Mouse (Mus musculus) limb, embryonic 12.5 days (tissue): ENCODE results near the gene Sv2b. TPM values are rescaled to one million over a fixed set of nuclear protein-coding genes. Genes with fewer than 3 reads are reported as not detected.

Experiments used
- ATAC-seq: fragments of 200-750 bp; cut with Nextera tagmentation; 2 replicates; pipeline ENCODE4 v1.8.0; 2017; ENCODE audit warnings: low read depth, moderate TSS enrichment; ENCODE audit not compliant: insufficient number of reproducible peaks, insufficient read depth, low FRiP score, low TSS enrichment
- H3K27ac ChIP-seq: fragments of 300-500 bp; sonication (generic); 2 replicates; pipeline ENCODE4 v1.5.1; 2016; ENCODE audit warnings: mild to moderate bottlenecking, moderate library complexity
- H3K27me3 ChIP-seq: fragments of 300-500 bp; sonication (generic); 2 replicates; pipeline ENCODE4 v1.6.1; 2016; ENCODE audit warnings: mild to moderate bottlenecking, moderate library complexity
- H3K36me3 ChIP-seq: fragments of 300-500 bp; sonication (generic); 2 replicates; pipeline ENCODE4 v1.6.1; 2016; ENCODE audit warnings: mild to moderate bottlenecking, moderate library complexity
- H3K4me1 ChIP-seq: fragments of 300-500 bp; sonication (generic); replicated peaks from 2 replicates; pipeline ENCODE4 v1.6.1; 2016
- H3K4me2 ChIP-seq: fragments of 300-500 bp; sonication (generic); 2 replicates; pipeline ENCODE4 v1.6.1; 2016; ENCODE audit warnings: mild to moderate bottlenecking, moderate library complexity
- H3K4me3 ChIP-seq: fragments of 300-500 bp; sonication (generic); replicated peaks from 2 replicates; pipeline ENCODE4 v1.5.1; 2016; ENCODE audit warnings: mild to moderate bottlenecking
- H3K9ac ChIP-seq: fragments of 300-500 bp; sonication (generic); replicated peaks from 2 replicates; pipeline ENCODE4 v1.6.1; 2016; ENCODE audit warnings: mild to moderate bottlenecking, moderate library complexity
- H3K9me3 ChIP-seq: fragments of 300-500 bp; sonication (generic); 2 replicates; pipeline ENCODE4 v1.6.1; 2016; ENCODE audit warnings: mild to moderate bottlenecking, moderate library complexity
- WGBS: fragments of 180-500 bp; shearing (Covaris S2); methylation state at CpG from one replicate; pipeline ENCODE4 v1.1.7; 2016; 5-methylcytosine and 5-hydroxymethylcytosine counted together
- polyA plus RNA-seq: library from polyadenylated mRNA; unstranded; fragments of >200 nt; fragmentation: Nextera tagmentation; extraction: Ambion mirVana; gene quantifications from 2 replicates; pipeline ENCODE4 v1.2.1, GENCODE M21; 2016

The Sv2b gene
- polyA plus RNA-seq, 1 experiment from 2014 or later = 1.8 TPM

DNA sequence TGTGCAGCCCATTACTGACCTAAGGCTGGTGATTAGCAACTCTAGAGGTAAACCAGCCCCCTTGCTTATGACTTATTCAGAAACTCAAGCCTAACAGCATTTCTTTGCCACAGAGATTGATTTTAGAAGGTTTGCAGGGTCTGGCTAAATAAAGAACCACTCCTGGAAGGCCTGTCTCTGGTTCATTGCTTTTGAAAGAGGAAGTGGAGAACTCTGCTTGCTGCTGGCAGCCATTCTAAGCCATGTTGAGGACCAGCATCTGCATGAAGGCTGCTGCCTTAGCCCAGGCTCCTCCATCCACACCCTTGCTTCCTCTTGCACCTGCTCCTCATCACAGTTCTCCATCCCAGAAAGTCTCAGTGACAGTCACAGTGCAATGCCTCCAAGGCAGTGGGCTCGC lies 9.3 kb upstream of the Sv2b start:
- no peaks in the 10 kb centered on the region for H3K9me3 ChIP-seq
- H3K4me2 ChIP-seq = no peak overlapping the region
- H3K9ac ChIP-seq = no peak overlapping the region
- no peak overlapping the region for H3K4me3 ChIP-seq
- no peaks in the 10 kb centered on the region for H3K27me3 ChIP-seq
- no peak for ATAC-seq
- WGBS = 94% methylated on average over 1 of the region's 1 CpGs
- no peaks in the 10 kb centered on the region for H3K4me1 ChIP-seq
- H3K27ac ChIP-seq = no peak overlapping the region
- H3K36me3 ChIP-seq = no peaks in the 10 kb centered on the region

DNA sequence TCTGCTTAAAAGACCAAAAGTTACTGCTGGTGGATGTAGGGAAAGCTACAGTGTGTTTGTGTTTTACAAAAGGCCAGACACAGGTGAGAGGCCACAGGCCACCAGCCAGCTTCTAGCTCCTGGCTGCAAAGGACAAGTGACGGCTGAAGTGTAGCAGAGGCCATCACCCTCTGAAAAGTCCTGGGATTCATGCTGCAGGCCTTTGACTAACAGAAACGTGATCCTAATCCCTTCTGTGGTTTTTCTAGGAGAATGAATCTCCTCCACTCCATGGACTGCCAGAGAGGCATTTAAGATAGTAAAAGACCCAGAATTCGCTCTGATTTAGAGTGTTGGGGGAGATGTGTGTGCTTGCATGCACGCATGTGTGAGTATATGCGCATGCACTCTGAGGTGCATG lies 5.8 kb upstream of the Sv2b start:
- 61% methylated on average over 5 of the region's 5 CpGs for WGBS
- H3K36me3 ChIP-seq = no peaks in the 10 kb centered on the region
- no peak for ATAC-seq
- H3K9ac ChIP-seq = no peak overlapping the region
- H3K27me3 ChIP-seq = peaks cover 8% of the 10 kb centered on the region; the same call in 1 of the 2 replicates
- H3K4me2 ChIP-seq = no peak overlapping the region
- H3K4me1 ChIP-seq = no peaks in the 10 kb centered on the region
- no peak overlapping the region for H3K4me3 ChIP-seq
- no peak overlapping the region for H3K27ac ChIP-seq
- no peaks in the 10 kb centered on the region for H3K9me3 ChIP-seq

DNA sequence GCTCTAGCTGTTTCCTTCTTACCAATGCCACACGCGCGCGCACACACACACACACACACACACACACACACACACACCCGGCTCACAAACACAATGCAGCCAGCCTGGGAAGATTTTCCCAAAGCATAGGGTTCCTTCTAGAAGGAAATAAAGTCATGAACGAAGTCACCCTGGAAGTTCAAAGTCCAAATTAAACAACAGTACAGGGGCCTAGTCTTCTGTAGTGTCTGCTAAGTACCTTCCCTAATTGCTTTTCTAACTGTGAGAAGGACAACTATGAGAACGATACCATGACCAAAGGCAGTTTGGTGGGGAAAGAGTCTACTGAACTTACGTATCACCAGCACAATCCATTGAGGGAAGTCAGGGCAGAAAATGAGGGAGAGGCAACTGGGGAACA lies 508 bp upstream of the Sv2b start:
- Histone ChIP-seq H3K27ac (no peak overlapping the region), H3K4me3 (no peak overlapping the region), H3K9ac (no peak overlapping the region), H3K4me1 (peaks cover 17% of the 10 kb centered on the region), H3K4me2 (no peak overlapping the region), H3K27me3 (peaks cover 49% of the 10 kb centered on the region), H3K36me3 (no peaks in the 10 kb centered on the region), H3K9me3 (no peaks in the 10 kb centered on the region)
- WGBS = 79% methylated on average over 5 of the region's 8 CpGs
- no peak for ATAC-seq

DNA sequence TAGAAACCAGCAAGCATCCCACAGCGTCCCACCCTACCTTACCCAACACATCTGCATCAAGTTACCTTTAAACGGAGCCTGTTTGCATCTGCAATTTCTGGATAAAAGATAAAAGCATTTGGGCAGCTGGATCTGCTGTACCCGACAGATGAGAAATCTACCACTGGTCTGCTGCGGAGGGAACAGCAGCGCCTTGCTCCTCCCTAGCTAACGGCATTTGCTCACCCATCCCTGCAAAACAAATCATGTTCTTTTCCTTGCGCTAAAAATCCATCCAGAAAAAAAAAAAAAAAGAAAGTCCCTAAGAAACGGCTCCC lies 964 bp downstream of the Sv2b start:
- no peaks in the 10 kb centered on the region for H3K36me3 ChIP-seq
- peaks cover 53% of the 10 kb centered on the region for H3K27me3 ChIP-seq
- no peaks in the 10 kb centered on the region for H3K9me3 ChIP-seq
- H3K4me2 ChIP-seq = peak overlapping the region; percentile 93
- ATAC-seq = no peak
- WGBS = 5% methylated on average over 8 of the region's 8 CpGs
- peak overlapping the region; percentile 52 for H3K4me3 ChIP-seq
- peaks cover 17% of the 10 kb centered on the region for H3K4me1 ChIP-seq
- no peak overlapping the region for H3K9ac ChIP-seq
- no peak overlapping the region for H3K27ac ChIP-seq

DNA sequence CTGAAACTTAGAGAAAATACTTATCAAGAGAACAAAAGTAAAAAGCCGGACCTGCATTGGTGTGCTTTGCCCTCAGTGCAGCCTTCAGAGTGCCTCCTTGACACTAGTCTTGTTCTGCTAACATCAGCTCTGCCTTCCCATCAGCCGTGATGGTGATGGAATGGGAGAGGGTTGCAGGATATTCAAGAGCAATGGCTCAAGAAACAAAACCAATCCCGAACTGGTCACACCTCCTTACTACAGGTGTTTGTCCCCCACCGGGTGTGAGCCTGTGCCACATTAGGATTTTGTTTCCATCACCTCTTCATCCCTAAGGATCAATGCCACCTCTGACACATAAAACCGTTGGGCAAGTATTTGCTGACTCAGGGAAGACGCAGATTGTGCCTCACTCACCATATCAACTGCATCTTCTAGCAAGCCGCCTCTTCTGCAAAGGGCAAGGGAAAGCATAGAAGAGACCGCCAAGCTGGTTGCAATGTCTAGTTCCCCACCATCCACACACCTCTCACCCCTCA lies 1.4 kb downstream of the Sv2b start:
- no peak for ATAC-seq
- H3K27me3 ChIP-seq = peaks cover 56% of the 10 kb centered on the region
- H3K4me2 ChIP-seq = peak overlapping the region; percentile 93
- peak overlapping the region; percentile 52 for H3K4me3 ChIP-seq
- no peaks in the 10 kb centered on the region for H3K36me3 ChIP-seq
- no peaks in the 10 kb centered on the region for H3K9me3 ChIP-seq
- H3K27ac ChIP-seq = no peak overlapping the region
- peaks cover 17% of the 10 kb centered on the region for H3K4me1 ChIP-seq
- H3K9ac ChIP-seq = no peak overlapping the region
- 54% methylated on average over 8 of the region's 8 CpGs for WGBS

DNA sequence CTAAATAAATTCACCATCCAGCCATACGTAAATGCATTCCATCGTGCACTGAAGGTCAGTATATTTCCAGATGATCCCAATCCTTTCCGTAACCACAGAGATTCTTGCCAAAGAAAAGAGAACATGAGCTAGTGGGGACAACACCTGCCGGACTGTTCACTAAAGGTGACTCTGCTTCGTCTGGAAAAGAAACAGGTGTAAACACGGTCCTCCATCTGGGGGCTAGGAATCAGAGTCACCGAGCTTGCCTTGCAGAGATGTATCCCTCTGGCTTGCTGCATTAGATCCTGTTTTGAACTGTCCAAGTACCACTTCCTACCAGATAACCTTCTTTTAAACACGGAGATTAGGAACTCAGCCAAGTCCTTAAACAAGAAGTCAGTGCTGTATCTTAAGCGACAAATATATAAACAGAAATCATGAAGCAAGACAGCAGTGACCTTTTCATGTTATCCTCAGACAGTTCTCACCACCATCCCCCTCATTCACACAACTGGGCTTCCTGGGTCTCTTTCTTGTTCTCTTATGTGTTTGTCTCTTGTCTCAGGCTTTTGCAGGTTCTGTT lies 3.1 kb downstream of the Sv2b start:
- WGBS = 83% methylated on average over 9 of the region's 9 CpGs
- H3K9ac ChIP-seq = no peak overlapping the region
- no peaks in the 10 kb centered on the region for H3K36me3 ChIP-seq
- H3K4me2 ChIP-seq = no peak overlapping the region
- no peaks in the 10 kb centered on the region for H3K9me3 ChIP-seq
- peaks cover 17% of the 10 kb centered on the region for H3K4me1 ChIP-seq
- H3K4me3 ChIP-seq = no peak overlapping the region
- peaks cover 56% of the 10 kb centered on the region for H3K27me3 ChIP-seq
- ATAC-seq = no peak
- H3K27ac ChIP-seq = no peak overlapping the region

DNA sequence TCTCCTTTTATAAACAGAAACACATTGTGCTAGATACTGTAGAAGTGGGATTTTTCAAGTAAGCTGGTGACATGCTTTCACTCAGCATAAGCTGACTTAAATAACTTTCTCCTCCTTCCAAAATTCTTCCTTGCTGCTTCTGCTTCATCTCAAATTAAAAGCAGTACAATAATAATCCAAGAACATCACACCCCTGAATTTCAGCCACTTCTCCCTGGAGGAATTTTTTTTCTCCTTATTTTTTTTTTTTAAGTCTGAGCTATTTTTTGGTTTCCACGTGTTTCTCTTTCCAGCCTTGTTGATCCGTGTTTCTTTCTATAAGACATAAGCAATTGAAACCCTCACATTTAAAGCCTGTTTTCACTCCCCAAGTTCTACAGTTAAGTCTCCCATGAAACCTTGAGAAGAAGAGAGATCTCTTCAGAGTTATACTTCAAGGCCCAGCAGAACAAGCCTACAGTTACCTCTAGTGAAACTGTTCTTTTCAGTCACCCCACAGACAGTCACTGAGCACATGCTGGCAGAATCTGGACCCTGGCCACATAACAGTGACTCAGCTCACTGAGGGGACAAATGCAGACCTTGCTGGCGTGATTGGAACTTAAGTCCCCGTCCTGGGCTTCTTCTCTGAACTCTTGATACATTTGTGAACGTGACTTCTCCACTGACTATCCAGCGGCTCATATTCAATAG lies 6.4 kb downstream of the Sv2b start:
- Histone ChIP-seq H3K4me1 (peaks cover under 1% of the 10 kb centered on the region; the same call in 1 of the 2 replicates), H3K27me3 (peaks cover 26% of the 10 kb centered on the region), H3K27ac (no peak overlapping the region), H3K4me3 (no peak overlapping the region), H3K36me3 (no peaks in the 10 kb centered on the region), H3K9ac (no peak overlapping the region), H3K4me2 (no peak overlapping the region), H3K9me3 (no peaks in the 10 kb centered on the region)
- no peak for ATAC-seq
- 83% methylated on average over 6 of the region's 6 CpGs for WGBS

DNA sequence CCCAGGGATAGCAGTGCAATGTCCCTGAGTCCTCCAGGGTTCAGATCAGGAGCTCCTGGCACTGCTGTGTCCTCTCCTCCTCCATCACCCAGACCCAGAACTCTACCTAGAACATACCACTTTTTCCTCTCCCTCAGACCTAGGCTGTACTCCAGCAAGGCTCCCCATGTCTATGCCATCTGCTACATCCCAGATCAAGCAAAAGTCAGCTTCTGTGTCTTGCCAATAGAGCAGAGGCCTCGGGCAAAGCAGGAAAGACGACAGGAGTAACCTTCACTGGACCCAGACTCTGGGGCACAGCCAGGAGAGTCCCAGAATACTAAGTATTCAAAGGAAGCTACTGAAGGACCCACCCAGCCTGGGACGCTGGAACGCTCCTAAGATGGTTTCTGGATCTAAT lies 9.8 kb downstream of the Sv2b start:
- Histone ChIP-seq H3K9me3 (no peaks in the 10 kb centered on the region), H3K4me1 (peaks cover 11% of the 10 kb centered on the region), H3K27ac (no peak overlapping the region), H3K27me3 (peaks cover 6% of the 10 kb centered on the region; the same call in 1 of the 2 replicates), H3K4me3 (no peak overlapping the region), H3K9ac (no peak overlapping the region), H3K36me3 (no peaks in the 10 kb centered on the region), H3K4me2 (no peak overlapping the region)
- 89% methylated on average over 4 of the region's 4 CpGs for WGBS
- no peak for ATAC-seq

DNA sequence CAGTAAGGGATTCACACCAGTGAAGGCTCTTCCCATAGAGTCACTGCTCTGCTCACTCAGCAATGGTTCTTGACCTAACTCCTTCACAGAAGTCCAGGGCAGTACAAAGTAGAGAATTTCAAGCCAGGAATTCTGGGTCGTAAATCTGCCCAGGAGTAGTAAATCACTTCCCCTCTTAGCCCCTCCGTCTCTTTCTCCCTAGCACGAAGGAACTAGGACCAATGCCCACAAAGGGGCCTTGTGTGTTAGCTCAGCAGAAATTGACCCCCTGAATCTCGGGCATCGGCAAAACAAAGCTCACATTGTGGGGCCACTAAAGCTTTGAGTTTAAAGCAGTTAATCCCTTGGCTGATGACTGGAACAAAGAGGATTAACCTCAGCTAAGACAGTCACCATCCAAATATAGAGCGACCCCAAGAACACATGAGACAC lies 12.4 kb downstream of the Sv2b start:
- H3K9ac ChIP-seq = no peak overlapping the region
- no peaks in the 10 kb centered on the region for H3K36me3 ChIP-seq
- no peak overlapping the region for H3K4me2 ChIP-seq
- no peak overlapping the region for H3K4me3 ChIP-seq
- 13% methylated on average over 6 of the region's 6 CpGs for WGBS
- H3K27me3 ChIP-seq = no peaks in the 10 kb centered on the region
- peak overlapping the region; percentile 57 for H3K27ac ChIP-seq
- no peaks in the 10 kb centered on the region for H3K9me3 ChIP-seq
- H3K4me1 ChIP-seq = peaks cover 22% of the 10 kb centered on the region
- ATAC-seq = peak; percentile 39; the same call in 1 of the 2 replicates

DNA sequence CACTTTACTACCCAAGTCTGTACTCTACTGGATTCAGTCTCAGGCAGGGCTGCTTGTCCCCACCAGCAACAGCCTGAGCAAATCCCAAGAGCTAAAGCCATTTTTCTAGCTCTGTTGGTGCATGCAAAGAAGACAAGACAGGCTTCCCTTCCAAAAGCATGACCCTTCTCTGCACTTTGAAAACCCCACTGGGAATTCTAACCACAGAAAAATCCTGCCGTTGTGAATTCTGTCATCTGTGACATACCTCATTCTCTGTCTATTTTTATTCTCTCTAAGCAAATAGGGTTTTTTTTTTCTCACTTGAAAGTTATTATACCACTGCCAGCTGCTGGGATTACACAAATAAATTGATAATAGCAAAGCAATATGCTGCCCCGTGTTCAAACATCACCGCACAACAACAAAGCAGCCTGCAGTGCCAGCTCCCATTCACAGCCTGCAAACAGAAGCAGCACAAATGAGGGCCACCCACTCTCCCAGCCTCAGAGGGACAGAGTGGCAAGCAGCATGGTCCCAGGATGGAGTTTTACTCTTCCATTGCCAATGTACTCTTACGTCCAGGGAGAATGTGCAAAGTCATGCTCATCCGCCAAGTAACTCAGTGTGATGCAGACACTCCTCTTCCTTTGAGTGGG lies 13.7 kb downstream of the Sv2b start:
- Histone ChIP-seq H3K4me1 (peaks cover 26% of the 10 kb centered on the region), H3K36me3 (no peaks in the 10 kb centered on the region), H3K27ac (no peak overlapping the region), H3K27me3 (no peaks in the 10 kb centered on the region), H3K9me3 (no peaks in the 10 kb centered on the region), H3K9ac (no peak overlapping the region), H3K4me3 (no peak overlapping the region), H3K4me2 (no peak overlapping the region)
- WGBS = 80% methylated on average over 5 of the region's 5 CpGs
- no peak for ATAC-seq

DNA sequence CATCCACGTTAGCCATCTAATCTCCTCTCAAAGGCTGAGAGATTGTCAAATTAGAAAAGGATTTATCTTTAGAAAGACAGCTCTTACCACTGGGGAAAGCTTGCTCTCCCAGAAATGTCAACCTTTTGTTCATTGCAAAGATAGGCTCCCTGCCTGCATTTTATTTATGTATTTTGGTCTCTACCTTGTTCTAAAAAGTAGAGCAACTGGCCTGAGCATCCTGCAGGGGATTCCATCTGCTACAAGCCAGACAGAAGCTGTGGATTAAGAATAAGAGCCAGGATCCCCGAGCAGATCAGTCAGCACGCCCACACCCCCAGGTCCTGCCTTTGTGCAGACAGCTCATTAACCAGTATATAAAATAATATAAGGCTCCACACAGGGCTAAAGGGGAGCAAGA lies 16.8 kb downstream of the Sv2b start:
- H3K4me2 ChIP-seq = no peak overlapping the region
- no peaks in the 10 kb centered on the region for H3K36me3 ChIP-seq
- WGBS = 24% methylated on average over 3 of the region's 3 CpGs
- no peak overlapping the region for H3K27ac ChIP-seq
- H3K4me1 ChIP-seq = peaks cover 26% of the 10 kb centered on the region
- H3K9ac ChIP-seq = no peak overlapping the region
- no peak overlapping the region for H3K4me3 ChIP-seq
- no peak for ATAC-seq
- H3K9me3 ChIP-seq = no peaks in the 10 kb centered on the region
- no peaks in the 10 kb centered on the region for H3K27me3 ChIP-seq
